Mouse (Mus musculus): ENCODE results near the gene Auh.

Gene Auh

DNA sequence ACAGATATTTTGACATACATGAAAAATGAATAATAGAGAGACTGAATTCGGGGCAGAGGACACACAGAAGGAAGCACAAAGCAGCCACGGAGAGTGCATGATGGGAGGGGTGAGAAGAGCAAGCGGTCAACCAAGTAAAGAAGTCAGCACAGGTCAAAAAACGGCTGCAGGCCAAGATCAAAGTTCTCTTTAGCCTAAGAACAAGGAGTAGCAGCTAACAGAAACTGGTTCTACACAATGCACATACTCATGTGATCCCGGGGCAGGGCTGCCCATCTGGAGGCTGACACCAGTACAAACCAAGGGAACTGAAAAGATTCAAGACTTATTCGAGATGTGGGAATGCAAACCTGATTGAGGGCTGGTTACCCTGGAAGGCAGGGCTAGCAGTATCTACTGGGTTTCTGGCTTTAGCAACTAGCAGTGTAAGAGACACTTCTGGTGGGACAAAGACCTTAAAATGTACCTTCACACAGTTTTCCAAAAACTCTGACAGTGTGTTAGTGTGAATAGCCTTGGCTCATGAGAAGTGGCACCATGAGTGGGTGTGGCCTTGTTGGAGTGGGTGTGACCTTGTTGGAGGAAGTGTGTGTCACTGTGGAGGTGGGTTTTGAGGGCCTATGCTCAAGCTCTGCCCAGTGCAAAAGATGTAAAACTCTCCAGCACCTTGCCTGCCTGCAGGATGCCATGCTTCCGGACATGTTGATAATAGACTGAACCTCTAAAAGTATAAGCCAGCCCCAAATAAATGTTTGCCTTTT is 8.2 kb downstream of the Auh start:
- no peak for DNase-seq

- DNase-seq, result no peak
Observed at GRCm38 (mm10) chr13:52919790-52920352, 9.6 kb downstream of the Auh start.

DNA sequence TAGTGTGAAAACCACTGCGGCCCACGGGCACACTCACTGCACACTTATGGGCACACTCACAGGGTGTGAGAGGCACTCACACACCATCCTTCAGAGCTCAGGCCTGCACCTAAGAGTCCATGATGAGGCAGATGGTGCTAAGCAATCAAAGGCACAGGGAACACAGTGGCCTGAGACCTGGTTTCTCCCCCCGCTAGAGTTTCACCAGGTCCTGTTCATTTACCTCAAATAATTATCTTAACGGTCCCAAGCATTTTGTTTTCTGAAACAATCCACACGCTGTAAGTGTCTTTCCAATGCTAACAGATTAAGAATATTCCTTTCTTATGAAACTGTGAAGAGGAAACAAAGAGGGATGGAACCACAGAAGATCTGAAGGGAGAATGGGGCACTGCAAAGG is 11.1 kb downstream of the Auh start:
- DNase-seq, result no peak

GRCm38 (mm10) chr13:52914591-52915110 is 14.8 kb downstream of the Auh start:
- no peak for DNase-seq

GRCm38 (mm10) chr13:52913926-52914325 is 15.6 kb downstream of the Auh start:
- DNase-seq, result no peak

DNA sequence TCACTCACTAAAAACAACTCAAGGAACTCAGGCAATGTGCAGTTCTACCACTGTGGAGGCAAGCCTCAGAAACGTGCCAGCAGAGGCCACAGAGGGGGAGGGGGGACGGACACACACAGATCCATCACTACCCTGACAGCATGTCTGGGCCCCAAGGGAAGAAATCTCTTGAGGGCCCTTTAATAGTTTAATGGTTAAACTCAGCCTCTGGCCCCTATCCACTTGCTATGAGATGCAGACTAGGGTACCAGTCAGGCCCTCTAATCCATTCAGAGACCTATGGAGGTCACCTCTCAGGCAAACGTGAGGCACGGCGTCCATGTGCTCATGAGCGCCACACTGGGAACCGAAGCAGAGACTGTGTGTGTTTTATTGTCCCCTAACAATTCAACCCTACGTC is 17.0 kb downstream of the Auh start:
- DNase-seq, result no peak

GRCm38 (mm10) chr13:52911259-52911658 is 18.2 kb downstream of the Auh start:
- no peak for DNase-seq

DNA sequence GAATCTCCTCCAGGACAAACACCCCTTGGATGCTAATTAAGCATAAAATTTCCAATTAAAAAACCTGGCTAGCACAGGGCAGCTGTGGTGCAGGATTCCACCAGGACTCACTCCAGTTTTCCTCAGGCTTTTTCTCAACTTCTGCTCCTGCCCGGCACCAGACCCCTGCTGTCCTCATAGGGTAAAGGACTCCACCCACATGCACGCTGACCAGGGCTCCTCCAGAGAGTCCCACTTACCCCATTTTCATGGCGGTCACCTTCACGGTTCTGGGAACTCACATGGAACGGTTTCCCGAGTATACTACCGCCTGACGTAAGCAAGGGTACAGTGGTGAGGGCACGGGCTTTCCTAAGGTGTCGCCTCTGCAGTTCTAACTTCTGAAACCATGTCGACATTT is 23.2 kb downstream of the Auh start:
- DNase-seq, result no peak

DNA sequence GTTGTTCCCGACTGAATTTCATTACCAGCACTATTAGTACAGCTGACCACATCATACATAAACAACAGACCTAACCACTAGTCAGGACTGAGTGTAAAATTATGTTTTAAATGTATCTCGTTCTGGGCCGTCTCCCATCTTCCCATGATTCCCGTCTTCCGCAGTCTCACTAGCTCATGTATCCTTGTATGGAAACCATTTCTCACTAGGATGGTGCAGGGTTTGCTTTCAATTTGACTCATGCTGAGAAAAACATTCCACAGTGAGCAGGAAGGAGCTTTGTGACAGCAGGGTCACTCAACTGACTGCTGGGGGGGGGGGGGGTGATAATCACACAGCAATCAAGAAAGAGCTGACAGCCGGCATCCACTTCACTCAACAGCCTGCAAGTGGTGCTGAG is 25.3 kb downstream of the Auh start:
- no peak for DNase-seq

GRCm38 (mm10) chr13:52903767-52904166 is 25.7 kb downstream of the Auh start:
- DNase-seq, result no peak

DNA sequence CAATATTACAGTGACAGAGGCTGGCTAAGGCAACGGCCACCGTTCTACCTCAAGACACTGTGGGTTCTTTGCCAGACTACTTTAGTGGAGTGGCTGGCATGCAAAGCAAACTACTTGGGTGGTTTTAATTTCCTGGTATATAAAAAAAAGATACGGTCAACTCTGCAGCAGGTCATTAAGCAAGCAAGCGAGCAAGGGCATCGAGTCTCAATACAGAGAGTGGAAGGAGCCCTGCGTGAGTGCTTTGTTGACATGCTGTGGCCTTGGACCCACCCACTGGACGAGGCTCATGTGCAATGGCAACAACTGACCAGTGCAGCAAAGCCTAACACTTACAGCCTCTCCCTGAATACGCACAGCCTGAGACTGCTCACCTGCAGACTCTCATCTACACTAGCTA is 27.0 kb downstream of the Auh start:
- DNase-seq, result no peak

GRCm38 (mm10) chr13:52899664-52900063 is 29.8 kb downstream of the Auh start:
- DNase-seq, result no peak

DNA sequence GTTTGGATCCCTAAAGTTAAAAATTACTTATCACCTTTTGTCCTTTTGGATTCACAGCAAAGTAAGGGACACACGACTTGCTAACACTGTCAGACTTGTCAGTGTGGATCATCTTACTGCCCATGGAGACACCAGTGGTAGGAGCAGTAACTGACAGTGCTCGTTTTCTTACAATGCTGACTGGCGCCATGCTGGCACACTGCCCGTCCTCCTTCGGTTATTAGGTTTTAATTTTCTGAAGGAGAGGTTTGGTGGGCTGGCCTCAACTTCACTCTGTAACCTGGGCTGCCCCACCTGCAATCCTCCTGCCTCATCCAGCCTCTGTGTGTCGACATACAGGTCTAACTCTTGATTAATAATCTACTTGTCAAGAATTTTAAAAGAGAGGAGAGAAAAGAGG is 31.7 kb downstream of the Auh start:
- no peak for DNase-seq

GRCm38 (mm10) chr13:52892791-52893190 is 36.7 kb downstream of the Auh start:
- peak in 1 of 2 experiments; percentile 42 for DNase-seq

- peak; percentile 21 to 55 for DNase-seq
Observed at GRCm38 (mm10) chr13:52892065-52892503, 37.4 kb downstream of the Auh start.

DNA sequence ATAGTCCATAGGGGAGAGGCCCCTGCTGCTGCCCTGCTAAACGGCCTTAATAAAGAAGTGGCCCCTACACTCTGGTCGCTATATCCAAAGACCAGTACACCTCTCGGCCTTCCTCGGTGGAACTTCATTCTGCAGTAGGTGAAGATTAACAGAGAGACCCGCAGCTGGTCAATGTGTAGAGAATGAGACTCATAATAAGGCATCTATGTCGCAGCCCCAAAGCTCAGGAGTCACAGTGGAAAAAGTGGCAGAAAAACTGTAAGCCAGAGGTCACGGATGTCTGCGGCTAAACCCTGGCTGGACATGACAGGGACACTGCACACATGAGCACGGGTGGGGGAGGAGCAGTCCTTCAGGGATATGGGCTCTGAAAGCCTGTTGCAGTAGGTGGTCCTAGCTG is 39.2 kb downstream of the Auh start:
- no peak for DNase-seq

- DNase-seq, result peak; percentile 33 to 40
Observed at GRCm38 (mm10) chr13:52886779-52887178, 42.7 kb downstream of the Auh start.

- no peak for DNase-seq
Observed at GRCm38 (mm10) chr13:52883960-52884326, 45.5 kb downstream of the Auh start.

DNA sequence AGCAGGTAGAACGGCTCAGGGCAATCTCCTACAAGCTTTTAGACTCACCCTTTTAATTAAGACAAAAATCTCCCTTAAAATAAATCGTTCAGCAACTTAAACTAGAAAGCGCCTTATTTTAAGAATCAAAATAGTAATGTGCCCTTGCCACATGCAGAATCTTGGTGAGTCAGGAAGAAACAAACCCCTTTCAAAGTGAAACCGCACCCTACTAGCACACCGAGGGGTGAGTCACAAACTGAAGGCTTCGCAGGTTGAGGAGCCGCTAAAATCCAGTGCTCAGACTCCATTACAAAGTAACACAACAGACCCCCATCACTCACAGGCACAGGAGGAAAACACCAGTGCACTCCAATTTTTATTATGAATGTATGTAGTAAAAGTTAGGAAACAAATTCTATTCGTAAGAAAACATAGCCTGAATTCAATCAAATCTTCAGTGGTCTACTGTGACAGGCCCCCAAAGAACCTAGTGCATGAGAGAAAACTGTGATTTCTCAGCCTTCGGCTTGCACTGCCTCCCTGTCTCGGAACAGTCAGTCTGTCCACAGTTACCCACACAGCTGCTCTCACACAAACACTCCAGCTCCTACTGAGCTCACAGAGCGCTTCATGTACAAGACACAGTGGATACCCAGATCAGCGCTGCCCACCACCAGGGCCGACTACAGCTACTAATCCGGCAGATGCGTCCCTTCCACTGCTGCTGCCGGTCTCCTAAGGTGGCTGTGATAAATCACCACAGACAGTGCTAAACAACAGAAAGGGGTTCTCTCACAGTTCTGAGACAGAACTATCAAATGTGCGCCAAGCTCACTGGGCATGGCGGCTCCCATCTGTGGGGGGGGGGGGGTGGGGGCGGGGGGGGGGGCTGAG is 46.2 kb downstream of the Auh start:
- no peak for DNase-seq

DNA sequence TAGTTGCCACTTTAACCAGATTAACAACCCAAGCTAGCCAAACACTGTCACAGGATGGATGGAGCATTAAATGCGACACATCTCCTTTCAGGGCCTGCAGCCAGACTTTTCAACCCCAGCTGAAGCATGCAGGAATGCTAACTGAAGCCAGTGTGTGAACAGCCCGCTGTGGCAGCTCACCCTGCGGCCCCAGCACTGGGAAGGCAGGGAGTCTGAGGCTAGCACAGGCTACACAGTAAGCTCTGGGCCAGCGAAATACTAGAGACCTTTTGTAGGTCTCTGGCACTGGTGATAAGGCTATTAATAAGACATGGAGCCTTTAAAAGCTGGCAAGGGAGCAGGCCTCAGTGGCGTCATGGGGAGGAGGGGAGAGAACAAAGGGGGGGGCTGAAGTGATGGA is 49.1 kb downstream of the Auh start:
- DNase-seq, result no peak

- no peak for DNase-seq
Observed at GRCm38 (mm10) chr13:52879918-52880317, 49.6 kb downstream of the Auh start.

DNA sequence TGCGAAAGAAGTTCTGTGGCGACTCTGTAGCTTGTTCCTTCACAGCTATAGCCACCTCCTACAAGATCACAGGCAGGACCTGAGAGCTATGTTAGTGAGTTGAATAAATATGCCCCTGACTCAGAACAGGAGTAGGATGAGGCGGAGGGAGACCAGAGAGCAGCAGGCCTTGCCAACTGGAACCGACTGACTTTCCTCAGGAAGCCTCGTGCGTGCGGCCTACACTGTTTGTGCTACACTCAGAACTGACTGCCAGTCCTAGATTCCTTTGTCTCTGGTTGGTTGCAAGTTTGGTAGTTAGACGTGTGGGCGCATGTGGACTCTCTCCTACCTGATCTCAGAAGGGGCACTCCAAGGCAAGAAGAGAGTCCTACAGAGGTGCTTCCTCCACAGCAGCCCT is 50.2 kb downstream of the Auh start:
- DNase-seq, result no peak

GRCm38 (mm10) chr13:52878823-52879222 is 50.7 kb downstream of the Auh start:
- DNase-seq, result no peak

All from cerebellum, postnatal 14 days (tissue).